ENCODE assay signal across 27 mouse cellular contexts in genomic region chr4:55594699-55595098, GRCm38 (mm10).
DNase-seq lines count a peak whose midpoint lies in the region; ATAC-seq and TF ChIP-seq lines count a peak whose summit lies in the region.
"Had no signal": no experiment of that assay in that cellular context is flagged by ENCODE, and none has a peak within 500 bp of the region (broad histone marks: within the 10 kb centered on the region; RNA-seq: fewer than 3 reads in every experiment).

No protein-coding gene starts in this region.

- ATAC-seq in kidney, embryonic 14.5 days (ENCODE audit: low FRiP score, low TSS enrichment): peak; percentile 63; the same call in 1 of the 2 replicates
- ATAC-seq in kidney, embryonic 16.5 days (ENCODE audit: low FRiP score, low TSS enrichment): peak; percentile 19; the same call in 1 of the 2 replicates
- ATAC-seq: CD4-positive, CD25-positive, alpha-beta regulatory T cell, adult 4 months; forebrain, embryonic 14.5 days; forebrain, embryonic 16.5 days; Patski had no signal

- no peak for TF ChIP-seq CTCF in kidney, adult 2 months (conservative IDR thresholded peaks at IDR 0.05; ENCODE audit: insufficient read depth, insufficient read length, low read depth, low read length)

- no peak for TF ChIP-seq POLR2A in kidney, adult 2 months (IDR thresholded peaks at IDR 0.05; ENCODE audit: low read depth, low read length)

- no peak overlapping the region for H3K9ac ChIP-seq in kidney, embryonic 14.5 days (ENCODE audit: low read depth, low read length)
- H3K9ac ChIP-seq in kidney, embryonic 16.5 days (replicated peaks; ENCODE audit: low read length): no peak overlapping the region
- H3K9ac ChIP-seq: embryonic facial prominence, embryonic 13.5 days; embryonic facial prominence, embryonic 15.5 days; forebrain, embryonic 12.5 days had no signal

- no peak for DNase-seq in kidney, adult 9 months
- DNase-seq in kidney, adult 2 months: no peak
- peak; percentile 7 for DNase-seq in ZHBTc4 (ENCODE audit: low read depth, low spot score)
- DNase-seq: adrenal gland, adult 2 months; adrenal gland, postnatal 10 days; adrenal gland, postnatal 25 days; B cell, adult 2 months; cerebellum, adult 11 months; cerebellum, adult 18-20 months; cerebellum, adult 8-10 months; cerebellum, adult 9-11 months; cerebellum, postnatal 14 days; cerebellum, postnatal 36 days; embryo, embryonic 11 days had no signal

- H3K4me3 ChIP-seq in kidney, embryonic 14.5 days (ENCODE audit: low read length): no peak overlapping the region
- H3K4me3 ChIP-seq in kidney, embryonic 16.5 days (ENCODE audit: low read length): no peak overlapping the region
- H3K4me3 ChIP-seq in kidney, adult 2 months (ENCODE audit: insufficient read depth, low read depth, low read length): no peak overlapping the region
- H3K4me3 ChIP-seq: embryonic facial prominence, embryonic 13.5 days; embryonic facial prominence, embryonic 15.5 days; erythroblast, embryonic 14.5 days; forebrain, embryonic 10.5 days; forebrain, embryonic 12.5 days had no signal

- H3K9me3 ChIP-seq in kidney, embryonic 14.5 days (ENCODE audit: control insufficient read depth, low read length): no peaks in the 10 kb centered on the region
- no peaks in the 10 kb centered on the region for H3K9me3 ChIP-seq in kidney, embryonic 16.5 days (ENCODE audit: low read length)
- H3K9me3 ChIP-seq: embryonic facial prominence, embryonic 13.5 days; embryonic facial prominence, embryonic 15.5 days; forebrain, embryonic 10.5 days; forebrain, embryonic 12.5 days had no signal

- H3K36me3 ChIP-seq in kidney, embryonic 14.5 days (ENCODE audit: control insufficient read depth, insufficient read depth, low read length): no peaks in the 10 kb centered on the region
- no peaks in the 10 kb centered on the region for H3K36me3 ChIP-seq in kidney, embryonic 16.5 days (ENCODE audit: insufficient read depth, low read length)
- no peaks in the 10 kb centered on the region for H3K36me3 ChIP-seq in kidney, adult 2 months (ENCODE audit: control insufficient read depth, insufficient read depth, low read length)
- H3K36me3 ChIP-seq: embryonic facial prominence, embryonic 13.5 days; embryonic facial prominence, embryonic 15.5 days; forebrain, embryonic 10.5 days; forebrain, embryonic 12.5 days; G1E had no signal

- 0 out of 2 replicates have a peak, but pooled peaks cover 2% of the 10 kb centered on the region for H3K4me1 ChIP-seq in kidney, embryonic 14.5 days (ENCODE audit: control insufficient read depth, insufficient read depth, low read length)
- peaks cover 9% of the 10 kb centered on the region for H3K4me1 ChIP-seq in kidney, embryonic 16.5 days (ENCODE audit: insufficient read depth, low read length)
- H3K4me1 ChIP-seq in kidney, adult 2 months (ENCODE audit: control insufficient read depth, insufficient read depth, low read length): no peaks in the 10 kb centered on the region
- H3K4me1 ChIP-seq: embryonic facial prominence, embryonic 13.5 days; embryonic facial prominence, embryonic 15.5 days had no signal

- no peak overlapping the region for H3K4me2 ChIP-seq in kidney, embryonic 14.5 days (replicated peaks; ENCODE audit: low read depth, low read length)
- H3K4me2 ChIP-seq in kidney, embryonic 16.5 days (replicated peaks; ENCODE audit: low read depth, low read length): no peak overlapping the region
- H3K4me2 ChIP-seq: embryonic facial prominence, embryonic 13.5 days; embryonic facial prominence, embryonic 15.5 days; forebrain, embryonic 12.5 days had no signal

- WGBS in kidney, embryonic 14.5 days: 25% methylated on average over 6 of the region's 6 CpGs
- 31% methylated on average over 6 of the region's 6 CpGs for WGBS in kidney, embryonic 16.5 days
- 75% methylated on average over 6 of the region's 6 CpGs for WGBS in kidney, adult 2 months

- H3K27me3 ChIP-seq in kidney, embryonic 14.5 days (ENCODE audit: control insufficient read depth, insufficient read depth, low read length): no peaks in the 10 kb centered on the region
- H3K27me3 ChIP-seq in kidney, embryonic 16.5 days (ENCODE audit: insufficient read depth, low read length): no peaks in the 10 kb centered on the region
- H3K27me3 ChIP-seq in kidney, adult 2 months (replicated peaks; ENCODE audit: control insufficient read depth, insufficient read depth, low read length): no peaks in the 10 kb centered on the region
- H3K27me3 ChIP-seq: CH12.LX; embryonic facial prominence, embryonic 13.5 days; embryonic facial prominence, embryonic 15.5 days; forebrain, embryonic 12.5 days; Patski had no signal

- no peak overlapping the region for H3K27ac ChIP-seq in kidney, embryonic 14.5 days (ENCODE audit: low read depth, low read length)
- no peak overlapping the region for H3K27ac ChIP-seq in kidney, embryonic 16.5 days (ENCODE audit: low read length)
- no peak overlapping the region for H3K27ac ChIP-seq in kidney, adult 2 months (ENCODE audit: insufficient read depth, low read depth, low read length)
- H3K27ac ChIP-seq: embryonic facial prominence, embryonic 13.5 days; embryonic facial prominence, embryonic 15.5 days; forebrain, embryonic 10.5 days; forebrain, embryonic 12.5 days had no signal
